In genomic region chr4:119004178-119004577, GRCm38 (mm10) we compare ENCODE assay signal across 9 mouse cellular contexts. TPM values are rescaled to one million over a fixed set of nuclear protein-coding genes. Genes with fewer than 3 reads are reported as not detected.
DNase-seq lines count a peak whose midpoint lies in the region; ATAC-seq and TF ChIP-seq lines count a peak whose summit lies in the region.
"Had no signal": no experiment of that assay in that cellular context is flagged by ENCODE, and none has a peak within 500 bp of the region (broad histone marks: within the 10 kb centered on the region; RNA-seq: fewer than 3 reads in every experiment).

No protein-coding gene starts in this region.

- H3K27ac ChIP-seq in forebrain, postnatal 0 days (ENCODE audit: low read depth, low read length) = no peak overlapping the region
- H3K27ac ChIP-seq in forebrain, embryonic 15.5 days (replicated peaks) = no peak overlapping the region
- no peak overlapping the region for H3K27ac ChIP-seq in midbrain, embryonic 14.5 days (replicated peaks; ENCODE audit: low read depth, low read length)
- H3K27ac ChIP-seq in midbrain, embryonic 10.5 days (replicated peaks) = no peak overlapping the region
- H3K27ac ChIP-seq: hindbrain, embryonic 15.5 days had no signal

- no peaks in the 10 kb centered on the region for H3K27me3 ChIP-seq in forebrain, postnatal 0 days (ENCODE audit: insufficient read depth, low read length)
- no peaks in the 10 kb centered on the region for H3K27me3 ChIP-seq in forebrain, embryonic 15.5 days
- H3K27me3 ChIP-seq in midbrain, embryonic 14.5 days (ENCODE audit: control insufficient read depth, insufficient read depth, low read length) = no peaks in the 10 kb centered on the region
- no peaks in the 10 kb centered on the region for H3K27me3 ChIP-seq in midbrain, embryonic 10.5 days (ENCODE audit: low read depth, poor library complexity, severe bottlenecking)
- H3K27me3 ChIP-seq: hindbrain, embryonic 15.5 days had no signal

- peak; percentile 37; the same call in 1 of the 2 replicates for TF ChIP-seq CTCF in forebrain, postnatal 0 days (IDR thresholded peaks at IDR 0.05; ENCODE audit: low read depth)

- WGBS in forebrain, postnatal 0 days = 55% methylated on average over 3 of the region's 3 CpGs
- 79% methylated on average over 3 of the region's 3 CpGs for WGBS in forebrain, embryonic 15.5 days
- WGBS in midbrain, embryonic 14.5 days = 67% methylated on average over 3 of the region's 3 CpGs
- WGBS in midbrain, embryonic 10.5 days = 74% methylated on average over 3 of the region's 3 CpGs

- H3K36me3 ChIP-seq in forebrain, postnatal 0 days (ENCODE audit: insufficient read depth) = no peaks in the 10 kb centered on the region
- no peaks in the 10 kb centered on the region for H3K36me3 ChIP-seq in forebrain, embryonic 15.5 days
- H3K36me3 ChIP-seq in midbrain, embryonic 14.5 days (ENCODE audit: control insufficient read depth, insufficient read depth, low read length) = no peaks in the 10 kb centered on the region
- H3K36me3 ChIP-seq in midbrain, embryonic 10.5 days = no peaks in the 10 kb centered on the region
- H3K36me3 ChIP-seq: hindbrain, embryonic 15.5 days had no signal

- H3K4me3 ChIP-seq in forebrain, postnatal 0 days (ENCODE audit: low read depth, low read length) = no peak overlapping the region
- H3K4me3 ChIP-seq in forebrain, embryonic 15.5 days = no peak overlapping the region
- H3K4me3 ChIP-seq in midbrain, embryonic 14.5 days (replicated peaks; ENCODE audit: low read depth, low read length) = no peak overlapping the region
- no peak overlapping the region for H3K4me3 ChIP-seq in midbrain, embryonic 10.5 days
- H3K4me3 ChIP-seq: hindbrain, embryonic 15.5 days had no signal

- DNase-seq in forebrain, postnatal 0 days = no peak
- DNase-seq in midbrain, embryonic 14.5 days = peak; percentile 50
- DNase-seq in midbrain, embryonic 10.5 days (ENCODE audit: low spot score) = no peak
- DNase-seq in brain, adult 2 months (ENCODE audit: low read depth, low spot score) = peak; percentile 27
- DNase-seq in urinary bladder, postnatal 4 days (ENCODE audit: low spot score in 2 of 2) = no peak
- no peak for DNase-seq in lung, adult 18-20 months

- no peaks in the 10 kb centered on the region for H3K9me3 ChIP-seq in forebrain, postnatal 0 days (ENCODE audit: low read length)
- no peaks in the 10 kb centered on the region for H3K9me3 ChIP-seq in forebrain, embryonic 15.5 days
- no peaks in the 10 kb centered on the region for H3K9me3 ChIP-seq in midbrain, embryonic 14.5 days (ENCODE audit: control insufficient read depth, low read length)
- H3K9me3 ChIP-seq in midbrain, embryonic 10.5 days (replicated peaks) = no peaks in the 10 kb centered on the region
- H3K9me3 ChIP-seq: hindbrain, embryonic 15.5 days had no signal

- H3K4me2 ChIP-seq in forebrain, postnatal 0 days (ENCODE audit: low read depth) = no peak overlapping the region
- no peak overlapping the region for H3K4me2 ChIP-seq in forebrain, embryonic 15.5 days (replicated peaks)
- no peak overlapping the region for H3K4me2 ChIP-seq in midbrain, embryonic 14.5 days (ENCODE audit: low read length)
- H3K4me2 ChIP-seq: hindbrain, embryonic 15.5 days had no signal

- no peaks in the 10 kb centered on the region for H3K4me1 ChIP-seq in forebrain, postnatal 0 days (ENCODE audit: insufficient read depth)
- H3K4me1 ChIP-seq in forebrain, embryonic 15.5 days = peaks cover 7% of the 10 kb centered on the region; the same call in 1 of the 2 replicates
- no peaks in the 10 kb centered on the region for H3K4me1 ChIP-seq in midbrain, embryonic 14.5 days (ENCODE audit: control insufficient read depth, insufficient read depth, low read length)
- peaks cover 25% of the 10 kb centered on the region for H3K4me1 ChIP-seq in midbrain, embryonic 10.5 days
- H3K4me1 ChIP-seq: hindbrain, embryonic 15.5 days had no signal

- no peak for ATAC-seq in forebrain, postnatal 0 days
- ATAC-seq in forebrain, embryonic 15.5 days (replicated peaks) = no peak
- ATAC-seq in midbrain, embryonic 14.5 days (ENCODE audit: low FRiP score, low TSS enrichment) = no peak
- ATAC-seq in megakaryocyte progenitor cell, adult 5-6 weeks (replicated peaks; ENCODE audit: poor library complexity) = 0 out of 2 replicates have a peak, but pooled peaks have one; percentile 23

- no peak overlapping the region for H3K9ac ChIP-seq in forebrain, postnatal 0 days
- no peak overlapping the region for H3K9ac ChIP-seq in forebrain, embryonic 15.5 days (replicated peaks)
- H3K9ac ChIP-seq in midbrain, embryonic 14.5 days (replicated peaks; ENCODE audit: low read length) = no peak overlapping the region
- H3K9ac ChIP-seq: hindbrain, embryonic 15.5 days had no signal

RNA-seq across cellular contexts. Expression of gene Lao1, which starts 42.8 kb away (rescaled TPM):
- total RNA-seq in forebrain, postnatal 0 days (2014; rRNA removed) = 0.15 TPM in 1 of 2 replicates, not detected in the other
- 0.15 and 0.21 TPM in 2 replicates for polyA plus RNA-seq in forebrain, postnatal 0 days (2015; fragmentation: Nextera tagmentation; extraction: Ambion mirVana)
- 0.28 and 0.29 TPM in 2 replicates for polyA plus RNA-seq in forebrain, embryonic 15.5 days (2015; fragmentation: Nextera tagmentation; extraction: Ambion mirVana)
- not detected in 2 replicates for polyA plus RNA-seq in midbrain, embryonic 14.5 days (2014; fragmentation: Nextera tagmentation; extraction: Ambion mirVana)
- not detected in 2 replicates for polyA plus RNA-seq in midbrain, embryonic 10.5 days (2016; fragmentation: Nextera tagmentation; extraction: Ambion mirVana)
- total RNA-seq in megakaryocyte progenitor cell, adult 5-6 weeks (2015) = not detected in 2 replicates
- not detected in 2 replicates for total RNA-seq in megakaryocyte progenitor cell, adult 5-6 weeks (2017)
- polyA plus RNA-seq: hindbrain, embryonic 15.5 days had no signal

Comparison
In these comparisons a context has a peak if more than half of its experiments do, and no peak if none do; other contexts are left out.
1. DNase-seq: peak in midbrain, embryonic 14.5 days (single experiment) and brain, adult 2 months (single experiment); none in forebrain, postnatal 0 days (single experiment), midbrain, embryonic 10.5 days (single experiment), urinary bladder, postnatal 4 days (0 of 2) and lung, adult 18-20 months (0 of 2).